Mouse (Mus musculus) mammary gland, adult 2 months (tissue): ENCODE measurements around the gene Scp2. TPM values are rescaled to one million over a fixed set of nuclear protein-coding genes. Genes with fewer than 3 reads are reported as not detected.

Source experiments
- polyA plus RNA-seq: library from polyadenylated mRNA; depleted of rRNA; stranded (reverse); fragments of >200 nt; gene quantifications from 2 replicates; pipeline ENCODE4 v1.2.3, GENCODE M21; 2012; ENCODE audit warnings: low replicate concordance; rRNA removed

Gene Scp2
- polyA plus RNA-seq, result 166 and 405 TPM in 2 replicates

GRCm38 (mm10) chr4:108144880-108145279 lies at the start of gene Scp2:
TSS of gene Scp2 (minus strand) at chr4:108144998.

GRCm38 (mm10) chr4:108165152-108165895 lies 20.5 kb upstream of the Scp2 start, which contains the start of gene Echdc2:
TSS of gene Echdc2 (plus strand) at chr4:108165437.

GRCm38 (mm10) chr4:108096345-108096744 lies 48.5 kb downstream of the Scp2 start, which contains the start of gene Podn:
TSS of gene Podn (minus strand) at chr4:108096445.

Other genes starting within 250 kb of the Scp2 start
- 228 and 369 TPM in 2 replicates for gene Cpt2, start 221.4 kb downstream of the Scp2 start, polyA plus RNA-seq
- 0.04 and 0.34 TPM in 2 replicates for gene Slc1a7, start 176.7 kb downstream of the Scp2 start, polyA plus RNA-seq
- 45.5 and 51.3 TPM in 2 replicates for gene Podn, start 48.6 kb downstream of the Scp2 start, polyA plus RNA-seq
- 70.9 and 78.7 TPM in 2 replicates for gene Echdc2, start 20.4 kb upstream of the Scp2 start, polyA plus RNA-seq
- gene Zyg11a, start 73.0 kb upstream of the Scp2 start, polyA plus RNA-seq, result 2.7 and 3.9 TPM in 2 replicates
- gene Zyg11b, start 156.1 kb upstream of the Scp2 start, polyA plus RNA-seq, result 7.9 and 13.7 TPM in 2 replicates
- 7.3 and 8.6 TPM in 2 replicates for gene Coa7, start 183.1 kb upstream of the Scp2 start, polyA plus RNA-seq
- gene Shisal2a, start 238.4 kb upstream of the Scp2 start, polyA plus RNA-seq, result not detected in 2 replicates